Mouse (Mus musculus) lung, postnatal 0 days (tissue): ENCODE results near the gene Plcb1.

Source experiments
- CTCF ChIP-seq: IDR thresholded peaks from 2 replicates; pipeline ENCODE4 v1.5.1; 2016; ENCODE audit warnings: antibody characterized with exemption, mild to moderate bottlenecking
- EP300 ChIP-seq: IDR thresholded peaks from 2 replicates; pipeline ENCODE4 v1.6.1; 2016; ENCODE audit warnings: antibody characterized with exemption, mild to moderate bottlenecking, control low read depth

GRCm38 (mm10) chr2:134931756-134932421 is 146.0 kb downstream of the Plcb1 start:
- TF ChIP-seq CTCF (no peak), EP300 (no peak)
